Mouse (Mus musculus): ENCODE measurements around the gene Tpk1. TPM values are rescaled to one million over a fixed set of nuclear protein-coding genes. Genes with fewer than 3 reads are reported as not detected.

Tpk1 gene
- polyA plus RNA-seq, 1 experiment from 2014 or later = 8.0 TPM

DNA sequence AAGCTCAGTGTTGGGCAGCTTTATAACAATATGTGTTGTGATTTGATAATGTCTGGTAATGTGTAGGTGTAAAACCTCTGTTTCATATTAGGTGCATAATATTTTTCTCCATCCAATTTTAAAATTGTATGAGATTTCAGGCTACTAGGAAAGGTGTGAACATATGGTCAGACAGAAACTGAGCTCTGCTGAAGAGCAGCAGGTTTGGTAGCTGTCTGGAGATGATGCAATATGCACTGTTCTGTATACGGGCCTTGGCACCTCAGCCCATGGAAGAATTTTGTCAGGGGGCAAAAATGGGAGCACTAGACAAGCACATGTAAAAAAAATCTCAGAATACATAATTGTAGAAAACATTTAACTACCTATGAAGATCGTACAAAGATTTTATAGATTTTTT, 84.3 kb downstream of the Tpk1 start:
- no peak for DNase-seq (ENCODE audit: low spot score)
- ATAC-seq (replicated peaks; ENCODE audit: insufficient number of reproducible peaks, low FRiP score, low TSS enrichment, low read depth) = no peak
- Histone ChIP-seq H3K27ac (replicated peaks; ENCODE audit: low read depth, low read length) (no peak overlapping the region), H3K4me2 (ENCODE audit: low read depth, low read length) (no peak overlapping the region), H3K27me3 (ENCODE audit: control insufficient read depth, insufficient read depth, low read length) (no peaks in the 10 kb centered on the region), H3K4me3 (ENCODE audit: low read depth, low read length) (no peak overlapping the region), H3K36me3 (replicated peaks; ENCODE audit: control insufficient read depth, insufficient read depth, low read depth, low read length) (no peaks in the 10 kb centered on the region), H3K9ac (replicated peaks; ENCODE audit: low read length) (no peak overlapping the region), H3K9me3 (replicated peaks; ENCODE audit: control insufficient read depth, low read length) (no peaks in the 10 kb centered on the region), H3K4me1 (ENCODE audit: control insufficient read depth, insufficient read depth, low read length) (no peaks in the 10 kb centered on the region)
- WGBS = 86% methylated on average over 2 of the region's 2 CpGs

DNA sequence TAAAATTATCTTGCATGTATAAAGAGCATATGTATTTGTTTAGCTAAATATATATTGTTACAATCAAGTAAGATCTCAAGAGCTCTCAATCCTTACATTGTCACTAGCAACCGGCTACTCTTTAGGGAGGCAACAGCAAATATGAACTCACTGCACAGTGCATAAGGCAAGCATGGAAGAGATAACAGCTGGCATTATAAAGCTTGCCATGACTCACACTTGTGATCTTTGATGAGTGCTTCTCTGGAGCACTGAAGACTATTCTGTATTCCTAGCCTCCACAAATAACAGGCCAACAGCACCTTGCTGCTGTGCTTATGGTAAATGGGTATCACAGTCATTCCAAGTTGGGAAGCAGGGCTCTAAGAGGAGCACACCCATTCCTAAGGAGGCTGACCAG, 98.2 kb downstream of the Tpk1 start:
- DNase-seq (ENCODE audit: low spot score) (no peak), ATAC-seq (replicated peaks; ENCODE audit: insufficient number of reproducible peaks, low FRiP score, low TSS enrichment, low read depth) (no peak)
- H3K4me3 ChIP-seq (ENCODE audit: low read depth, low read length) = no peak overlapping the region
- no peaks in the 10 kb centered on the region for H3K36me3 ChIP-seq (replicated peaks; ENCODE audit: control insufficient read depth, insufficient read depth, low read depth, low read length)
- H3K9me3 ChIP-seq (replicated peaks; ENCODE audit: control insufficient read depth, low read length) = no peaks in the 10 kb centered on the region
- no peak overlapping the region for H3K4me2 ChIP-seq (ENCODE audit: low read depth, low read length)
- H3K27ac ChIP-seq (replicated peaks; ENCODE audit: low read depth, low read length) = no peak overlapping the region
- H3K9ac ChIP-seq (replicated peaks; ENCODE audit: low read length) = no peak overlapping the region
- WGBS = 89% methylated on average over 1 of the region's 1 CpGs
- no peaks in the 10 kb centered on the region for H3K27me3 ChIP-seq (ENCODE audit: control insufficient read depth, insufficient read depth, low read length)
- H3K4me1 ChIP-seq (ENCODE audit: control insufficient read depth, insufficient read depth, low read length) = no peaks in the 10 kb centered on the region

DNA sequence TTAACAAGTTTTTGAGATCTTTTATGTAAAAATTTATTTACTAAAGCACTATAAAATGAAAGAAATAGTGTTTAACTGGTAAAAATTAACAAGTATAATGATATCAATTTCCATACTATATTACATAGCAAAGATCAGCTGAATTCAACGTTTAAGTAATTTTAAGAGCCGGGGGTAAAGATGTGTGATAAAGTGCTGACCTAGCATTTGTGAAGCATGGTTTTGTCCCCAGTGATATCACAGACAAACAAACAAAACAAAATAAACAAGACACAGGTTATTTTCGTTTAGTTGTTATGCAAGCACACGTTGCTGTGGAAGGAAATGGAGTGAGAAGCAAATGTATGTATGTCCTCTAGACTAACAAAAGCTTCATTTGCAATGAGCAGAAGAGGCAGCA, 103.6 kb downstream of the Tpk1 start:
- 78% methylated on average over 4 of the region's 4 CpGs for WGBS
- Histone ChIP-seq H3K27ac (replicated peaks; ENCODE audit: low read depth, low read length) (no peak overlapping the region), H3K9me3 (replicated peaks; ENCODE audit: control insufficient read depth, low read length) (no peaks in the 10 kb centered on the region), H3K4me1 (ENCODE audit: control insufficient read depth, insufficient read depth, low read length) (no peaks in the 10 kb centered on the region), H3K36me3 (replicated peaks; ENCODE audit: control insufficient read depth, insufficient read depth, low read depth, low read length) (no peaks in the 10 kb centered on the region), H3K9ac (replicated peaks; ENCODE audit: low read length) (no peak overlapping the region), H3K4me2 (ENCODE audit: low read depth, low read length) (no peak overlapping the region), H3K27me3 (ENCODE audit: control insufficient read depth, insufficient read depth, low read length) (no peaks in the 10 kb centered on the region), H3K4me3 (ENCODE audit: low read depth, low read length) (no peak overlapping the region)
- DNase-seq (ENCODE audit: low spot score) (no peak), ATAC-seq (replicated peaks; ENCODE audit: insufficient number of reproducible peaks, low FRiP score, low TSS enrichment, low read depth) (no peak)

DNA sequence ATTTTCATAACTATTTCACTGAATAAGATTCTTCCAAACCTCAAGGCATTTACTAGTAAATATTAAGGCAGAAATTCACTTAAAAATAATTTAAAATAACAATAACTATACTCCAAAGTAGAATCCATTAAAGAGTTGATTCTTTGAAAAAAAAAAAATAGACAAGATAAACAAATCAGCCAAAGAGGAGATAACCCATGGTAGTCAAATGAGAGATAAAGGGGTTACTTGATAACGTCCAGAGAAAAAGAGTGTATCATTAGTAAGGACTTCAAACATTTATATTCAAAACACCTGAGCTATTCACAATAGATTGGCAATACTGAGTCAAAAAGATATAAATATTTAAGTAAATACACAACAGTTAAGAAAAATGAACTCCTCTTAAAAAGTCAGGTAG, 114.7 kb downstream of the Tpk1 start:
- no peaks in the 10 kb centered on the region for H3K4me1 ChIP-seq (ENCODE audit: control insufficient read depth, insufficient read depth, low read length)

DNA sequence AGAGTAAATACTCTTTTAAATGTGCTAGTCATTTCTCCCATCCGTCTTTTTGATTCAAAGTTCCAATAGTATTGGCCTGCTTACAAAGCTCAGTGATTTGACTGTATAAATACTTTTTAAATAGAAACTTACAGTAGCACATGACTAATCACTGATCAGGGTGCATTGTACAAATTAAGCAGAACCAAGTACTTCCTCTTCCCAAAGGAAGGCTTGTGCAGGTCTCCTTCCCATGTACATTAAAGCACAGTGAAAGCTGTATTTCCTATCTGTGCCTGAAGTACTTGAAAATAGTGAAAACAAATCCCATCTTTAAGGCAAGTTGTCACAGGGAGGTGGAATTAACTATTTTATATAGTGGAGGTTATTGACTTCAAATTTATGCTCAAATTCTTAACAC, 119.5 kb downstream of the Tpk1 start:
- Histone ChIP-seq H3K4me2 (ENCODE audit: low read depth, low read length) (no peak overlapping the region), H3K36me3 (replicated peaks; ENCODE audit: control insufficient read depth, insufficient read depth, low read depth, low read length) (no peaks in the 10 kb centered on the region), H3K9me3 (replicated peaks; ENCODE audit: control insufficient read depth, low read length) (no peaks in the 10 kb centered on the region), H3K27ac (replicated peaks; ENCODE audit: low read depth, low read length) (no peak overlapping the region), H3K9ac (replicated peaks; ENCODE audit: low read length) (no peak overlapping the region), H3K4me3 (ENCODE audit: low read depth, low read length) (no peak overlapping the region), H3K27me3 (ENCODE audit: control insufficient read depth, insufficient read depth, low read length) (no peaks in the 10 kb centered on the region), H3K4me1 (ENCODE audit: control insufficient read depth, insufficient read depth, low read length) (no peaks in the 10 kb centered on the region)
- DNase-seq (ENCODE audit: low spot score) (no peak), ATAC-seq (replicated peaks; ENCODE audit: insufficient number of reproducible peaks, low FRiP score, low TSS enrichment, low read depth) (no peak)
- 92% methylated on average over 1 of the region's 1 CpGs for WGBS

More for the DNA sequence above, 114.7 kb downstream of the Tpk1 start:
- Histone ChIP-seq H3K4me2 (ENCODE audit: low read depth, low read length) (no peak overlapping the region), H3K27me3 (ENCODE audit: control insufficient read depth, insufficient read depth, low read length) (no peaks in the 10 kb centered on the region), H3K36me3 (replicated peaks; ENCODE audit: control insufficient read depth, insufficient read depth, low read depth, low read length) (no peaks in the 10 kb centered on the region), H3K9ac (replicated peaks; ENCODE audit: low read length) (no peak overlapping the region), H3K4me3 (ENCODE audit: low read depth, low read length) (no peak overlapping the region), H3K27ac (replicated peaks; ENCODE audit: low read depth, low read length) (no peak overlapping the region), H3K9me3 (replicated peaks; ENCODE audit: control insufficient read depth, low read length) (no peaks in the 10 kb centered on the region)
- DNase-seq (ENCODE audit: low spot score) (no peak), ATAC-seq (replicated peaks; ENCODE audit: insufficient number of reproducible peaks, low FRiP score, low TSS enrichment, low read depth) (no peak)
- 90% methylated on average over 1 of the region's 1 CpGs for WGBS

DNA sequence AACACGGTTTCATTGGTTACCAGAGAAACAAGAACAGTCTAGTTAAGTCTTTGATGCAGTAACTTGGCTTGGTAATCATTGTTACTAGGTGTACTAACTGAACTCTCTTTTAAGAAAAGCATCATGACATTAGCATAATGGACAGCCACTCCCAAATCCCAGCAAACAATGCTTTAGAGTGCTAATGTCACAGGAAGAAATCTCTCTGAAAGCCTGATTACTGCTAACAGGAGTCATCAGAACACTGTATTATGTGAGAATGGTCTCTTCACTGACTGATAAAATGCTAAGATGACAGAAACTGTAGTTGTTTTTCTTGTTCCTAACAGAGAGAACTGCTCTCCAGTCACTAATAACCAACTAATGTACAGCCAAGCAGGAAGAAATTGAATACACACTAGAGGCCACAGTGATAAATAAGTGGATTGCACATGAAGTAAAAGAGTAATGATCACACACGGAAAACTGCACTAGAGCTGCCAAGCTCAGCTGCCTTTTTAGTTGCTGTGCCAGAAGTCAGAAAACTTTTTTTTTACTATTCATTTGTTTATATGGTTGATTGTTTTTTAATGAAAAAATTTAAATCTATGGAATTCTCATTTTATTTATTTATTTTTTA, 128.7 kb downstream of the Tpk1 start:
- 85% methylated on average over 2 of the region's 2 CpGs for WGBS
- no peak overlapping the region for H3K27ac ChIP-seq (replicated peaks; ENCODE audit: low read depth, low read length)
- no peaks in the 10 kb centered on the region for H3K27me3 ChIP-seq (ENCODE audit: control insufficient read depth, insufficient read depth, low read length)
- no peak overlapping the region for H3K4me3 ChIP-seq (ENCODE audit: low read depth, low read length)
- no peaks in the 10 kb centered on the region for H3K4me1 ChIP-seq (ENCODE audit: control insufficient read depth, insufficient read depth, low read length)
- no peak for DNase-seq (ENCODE audit: low spot score)
- no peak for ATAC-seq (replicated peaks; ENCODE audit: insufficient number of reproducible peaks, low FRiP score, low TSS enrichment, low read depth)
- H3K4me2 ChIP-seq (ENCODE audit: low read depth, low read length) = no peak overlapping the region
- no peaks in the 10 kb centered on the region for H3K36me3 ChIP-seq (replicated peaks; ENCODE audit: control insufficient read depth, insufficient read depth, low read depth, low read length)
- no peak overlapping the region for H3K9ac ChIP-seq (replicated peaks; ENCODE audit: low read length)
- no peaks in the 10 kb centered on the region for H3K9me3 ChIP-seq (replicated peaks; ENCODE audit: control insufficient read depth, low read length)

DNA sequence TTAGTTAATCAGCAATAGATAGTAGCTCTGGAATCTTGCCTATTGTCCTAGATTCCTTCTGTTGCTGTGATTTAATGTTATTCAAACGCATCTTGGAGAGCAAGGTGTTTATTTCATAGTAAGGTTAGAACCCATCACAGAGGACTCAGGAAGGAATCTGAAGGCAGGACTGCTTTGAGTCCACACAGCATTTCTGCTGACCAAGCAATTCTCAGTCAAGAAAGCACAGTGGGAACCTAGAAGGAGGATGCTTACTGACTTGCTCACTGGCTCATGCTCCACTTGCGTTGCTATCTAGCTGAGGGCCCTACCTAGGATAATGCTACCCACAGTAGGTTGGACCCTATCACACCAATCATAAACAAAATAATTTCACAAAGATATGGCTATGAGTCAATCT, 130.6 kb downstream of the Tpk1 start:
- no peaks in the 10 kb centered on the region for H3K4me1 ChIP-seq (ENCODE audit: control insufficient read depth, insufficient read depth, low read length)
- no peak overlapping the region for H3K27ac ChIP-seq (replicated peaks; ENCODE audit: low read depth, low read length)
- H3K4me3 ChIP-seq (ENCODE audit: low read depth, low read length) = no peak overlapping the region
- H3K27me3 ChIP-seq (ENCODE audit: control insufficient read depth, insufficient read depth, low read length) = no peaks in the 10 kb centered on the region
- no peak overlapping the region for H3K9ac ChIP-seq (replicated peaks; ENCODE audit: low read length)
- no peak for ATAC-seq (replicated peaks; ENCODE audit: insufficient number of reproducible peaks, low FRiP score, low TSS enrichment, low read depth)
- no peak overlapping the region for H3K4me2 ChIP-seq (ENCODE audit: low read depth, low read length)
- no peaks in the 10 kb centered on the region for H3K36me3 ChIP-seq (replicated peaks; ENCODE audit: control insufficient read depth, insufficient read depth, low read depth, low read length)
- H3K9me3 ChIP-seq (replicated peaks; ENCODE audit: control insufficient read depth, low read length) = no peaks in the 10 kb centered on the region
- WGBS = 92% methylated on average over 2 of the region's 2 CpGs
- DNase-seq (ENCODE audit: low spot score) = no peak

DNA sequence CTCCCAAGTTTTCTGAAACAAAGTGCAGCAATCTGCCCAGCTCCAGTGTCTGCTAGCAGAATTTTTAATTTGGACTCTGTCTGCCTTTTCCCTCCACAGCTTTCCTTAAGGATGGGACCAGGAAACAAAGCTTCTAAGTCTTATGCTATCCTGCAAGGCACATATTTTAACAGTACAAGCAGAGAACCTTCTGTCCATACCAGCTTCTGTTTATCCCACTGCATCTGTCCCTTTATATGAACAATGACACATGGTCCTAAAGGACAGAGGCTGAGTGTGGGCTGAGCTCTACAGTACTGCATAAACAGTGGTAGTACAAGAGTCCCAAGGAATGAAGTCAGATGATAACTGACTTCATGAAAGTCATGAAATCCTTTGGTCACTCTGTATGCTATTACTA, 132.8 kb downstream of the Tpk1 start:
- no peaks in the 10 kb centered on the region for H3K9me3 ChIP-seq (replicated peaks; ENCODE audit: control insufficient read depth, low read length)
- H3K4me2 ChIP-seq (ENCODE audit: low read depth, low read length) = no peak overlapping the region
- no peaks in the 10 kb centered on the region for H3K36me3 ChIP-seq (replicated peaks; ENCODE audit: control insufficient read depth, insufficient read depth, low read depth, low read length)
- H3K27me3 ChIP-seq (ENCODE audit: control insufficient read depth, insufficient read depth, low read length) = no peaks in the 10 kb centered on the region
- no peak overlapping the region for H3K9ac ChIP-seq (replicated peaks; ENCODE audit: low read length)
- H3K4me1 ChIP-seq (ENCODE audit: control insufficient read depth, insufficient read depth, low read length) = no peaks in the 10 kb centered on the region
- ATAC-seq (replicated peaks; ENCODE audit: insufficient number of reproducible peaks, low FRiP score, low TSS enrichment, low read depth) = no peak
- no peak overlapping the region for H3K27ac ChIP-seq (replicated peaks; ENCODE audit: low read depth, low read length)
- no peak overlapping the region for H3K4me3 ChIP-seq (ENCODE audit: low read depth, low read length)
- no peak for DNase-seq (ENCODE audit: low spot score)

Data from embryonic facial prominence, embryonic 11.5 days (tissue).